Mouse (Mus musculus) urinary bladder, adult 18-20 months (tissue): ENCODE data around the gene Strbp.

ENCODE experiments used
- DNase-seq, 2 experiments: peaks; one replicate each; pipeline ENCODE4 v3.0.0; 2022; ENCODE audit warnings: low spot score in 2 of 2, mixed read lengths in 2 of 2

Strbp gene

DNA sequence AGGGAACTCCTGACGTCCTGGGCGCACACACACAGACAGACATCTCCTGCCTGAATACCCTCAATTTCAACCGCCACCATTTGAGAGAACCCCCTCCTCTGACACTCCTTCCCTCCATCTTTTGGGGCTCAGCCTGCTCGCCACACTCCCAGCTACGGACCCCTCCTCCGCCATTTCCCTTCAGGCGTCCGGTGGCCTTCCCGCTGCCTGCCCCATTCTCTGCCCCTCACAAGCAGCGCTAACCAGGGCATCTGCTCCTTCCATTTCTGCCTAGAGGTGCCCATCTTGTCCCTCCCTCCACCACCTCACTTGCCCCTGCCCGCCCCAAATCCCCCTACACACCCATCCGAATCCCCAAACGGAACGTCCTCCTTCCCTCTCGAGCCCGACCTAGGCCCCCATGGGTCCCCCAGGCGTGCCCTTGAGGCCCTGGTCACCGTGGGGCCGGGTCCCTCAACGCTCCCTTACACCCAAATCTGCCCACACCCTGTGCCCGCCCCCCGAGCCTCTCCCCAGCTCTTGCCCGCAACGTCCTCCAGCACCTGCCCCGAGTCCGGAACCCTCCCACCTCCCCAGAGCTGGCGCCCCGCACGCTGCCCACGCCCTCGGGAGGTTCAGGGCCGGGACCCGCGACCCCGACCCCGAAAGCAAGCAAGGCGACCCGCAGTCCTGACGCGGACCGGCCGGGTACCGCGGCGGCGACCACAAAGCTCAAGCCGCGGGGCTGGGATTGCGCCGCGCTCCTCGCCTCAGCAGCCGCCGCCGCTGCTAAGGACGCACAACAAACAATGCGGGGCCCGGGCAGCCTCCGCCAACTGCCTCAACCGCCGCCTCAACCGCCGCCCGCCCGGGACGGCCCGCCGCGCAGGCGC is 1.1 kb downstream of the Strbp start:
- peak; percentile 14 to 44 for DNase-seq

DNA sequence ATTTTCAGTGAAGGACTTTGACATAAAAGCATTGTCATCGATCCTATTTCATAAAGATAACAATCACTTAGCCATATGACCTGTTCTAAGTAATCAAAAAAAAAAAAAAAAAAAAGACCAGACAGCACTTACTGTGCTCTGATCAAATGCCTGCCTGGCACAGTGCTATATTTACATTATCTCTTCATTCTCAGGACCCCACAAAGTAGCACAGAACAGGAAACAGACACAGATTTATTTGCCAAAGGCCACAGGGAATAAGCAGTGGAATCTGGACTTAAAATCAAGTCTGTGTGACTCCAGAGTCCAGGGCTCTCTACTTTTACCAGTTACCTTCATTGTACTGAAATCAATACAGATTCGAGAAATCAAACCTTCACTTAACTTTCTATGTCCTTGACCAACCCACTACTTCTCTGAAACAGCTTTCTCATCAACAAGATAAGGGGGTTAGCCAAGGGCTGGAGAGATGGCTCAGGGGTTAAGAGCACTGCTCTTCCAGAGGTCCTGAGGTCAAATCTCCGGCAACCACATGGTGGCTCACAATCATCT is 14.5 kb downstream of the Strbp start:
- no peak for DNase-seq

DNA sequence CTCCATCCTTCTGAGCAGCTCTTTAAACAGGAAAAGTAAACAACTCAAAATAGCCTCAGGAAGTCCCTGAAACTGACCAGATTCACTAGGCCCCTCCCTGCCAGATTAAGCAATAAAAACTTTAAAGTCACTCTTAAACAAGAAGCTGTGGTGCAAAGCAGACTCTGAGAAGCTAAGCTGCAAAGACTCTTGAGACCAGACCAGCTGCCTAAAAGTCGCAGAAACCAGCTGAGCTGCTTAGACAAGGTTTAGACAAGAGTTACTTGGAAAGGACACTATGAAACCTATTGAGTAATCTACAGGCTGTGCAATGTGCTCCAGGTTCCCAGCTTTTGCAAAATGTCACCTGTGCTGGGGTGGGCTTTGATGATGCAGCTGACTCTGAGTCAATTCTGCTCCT is 16.6 kb downstream of the Strbp start:
- DNase-seq, result no peak

DNA sequence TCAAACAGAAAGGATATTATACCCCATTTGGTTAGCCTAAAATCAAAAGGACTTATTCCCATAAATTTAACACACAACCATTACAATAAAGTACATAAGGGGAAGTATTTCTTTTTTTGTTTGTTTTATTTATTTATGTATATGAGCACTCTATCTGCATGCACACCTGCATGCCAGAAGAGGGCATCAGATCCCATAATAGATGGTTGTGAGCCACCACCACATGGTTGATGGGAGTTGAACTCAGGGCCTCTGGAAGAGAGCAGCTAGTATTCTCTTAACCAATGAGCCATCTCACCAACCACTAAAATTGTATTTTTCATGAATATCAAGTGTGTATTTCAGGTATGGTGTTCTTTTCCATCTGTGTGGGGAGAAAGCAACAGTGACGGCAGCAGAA is 18.8 kb downstream of the Strbp start:
- DNase-seq, result no peak

DNA sequence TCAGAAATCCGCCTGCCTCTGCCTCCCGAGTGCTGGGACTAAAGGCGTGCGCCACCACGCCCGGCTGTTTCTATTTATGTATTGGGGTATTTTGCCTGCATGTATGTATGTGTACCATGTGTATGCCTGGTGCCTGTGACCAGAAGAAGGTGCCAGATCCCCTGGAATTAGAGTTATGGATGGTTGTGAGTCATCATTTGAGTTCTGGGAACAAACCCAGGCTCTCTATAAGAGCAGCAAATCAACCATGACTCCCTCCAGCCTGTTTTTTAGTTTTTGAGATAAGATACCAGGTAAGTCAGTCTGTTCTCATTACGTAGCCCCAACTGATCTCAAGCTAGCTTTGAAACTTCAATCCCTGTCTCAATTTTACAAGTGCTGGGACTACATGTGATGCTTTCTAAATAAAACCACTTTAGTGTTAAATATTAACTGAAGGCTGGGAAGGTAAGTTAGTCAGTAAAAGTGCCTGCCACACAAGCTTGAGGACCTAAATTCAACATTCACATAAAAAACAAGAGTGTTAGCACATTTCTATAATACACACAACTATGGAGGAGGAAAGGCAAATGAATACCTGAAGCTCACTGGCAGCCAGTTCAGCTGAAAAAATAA is 21.4 kb downstream of the Strbp start:
- no peak for DNase-seq

DNA sequence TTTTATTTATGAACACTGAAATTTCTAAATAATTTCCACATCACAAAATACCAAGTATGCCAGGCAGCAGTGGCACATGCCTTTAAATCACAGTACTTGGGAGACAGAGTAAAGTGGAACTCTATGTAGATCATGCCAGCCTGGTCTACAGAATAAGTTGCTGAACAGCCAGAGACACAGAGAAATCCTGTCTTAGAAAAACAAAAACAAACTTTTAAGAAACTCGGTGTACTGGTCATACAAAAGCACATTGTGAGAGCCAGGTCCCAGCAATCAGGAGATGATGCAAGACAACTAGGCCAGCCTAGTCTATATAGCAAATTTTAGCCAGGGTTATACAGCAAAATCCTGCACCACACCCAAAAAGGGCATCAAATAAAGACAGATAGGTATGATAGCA is 52.6 kb downstream of the Strbp start:
- DNase-seq, result no peak

DNA sequence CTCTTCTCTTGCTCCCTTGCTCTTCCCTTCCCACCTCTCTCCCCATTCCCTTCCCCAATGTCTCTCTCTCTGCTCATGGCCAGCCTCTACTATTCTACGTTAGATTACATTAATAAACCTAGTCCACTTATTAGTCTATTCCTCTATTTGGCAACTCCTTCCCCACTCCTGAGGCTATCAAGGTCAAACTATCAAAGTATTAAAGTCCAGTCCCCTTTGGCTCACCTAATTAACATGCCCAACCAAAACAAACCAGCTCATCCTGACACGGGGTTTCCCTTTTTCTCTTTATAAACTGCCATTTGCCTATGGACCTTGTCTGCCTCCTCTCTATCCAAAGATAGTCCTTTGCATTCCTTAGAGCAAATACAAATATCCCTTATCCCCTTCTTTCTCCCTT is 54.1 kb downstream of the Strbp start:
- DNase-seq, result no peak

DNA sequence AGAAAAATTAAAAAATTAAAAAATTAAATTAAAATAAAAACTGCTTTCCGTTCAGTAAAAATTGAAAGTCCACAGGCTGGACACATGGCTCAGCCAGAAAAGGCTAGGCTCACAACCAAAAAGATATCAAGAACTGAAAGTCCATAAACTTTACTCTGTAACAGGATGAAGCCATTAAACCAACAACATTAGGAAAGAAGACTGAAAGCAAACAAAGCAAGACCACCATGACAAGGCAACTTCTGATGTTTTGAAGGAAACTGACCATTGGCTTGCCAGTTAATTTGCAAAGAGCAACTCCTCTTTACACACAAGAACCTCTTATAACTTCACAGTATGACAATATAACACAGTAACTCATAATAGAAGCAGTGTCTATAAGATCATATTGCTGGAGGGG is 54.7 kb downstream of the Strbp start:
- no peak for DNase-seq

DNA sequence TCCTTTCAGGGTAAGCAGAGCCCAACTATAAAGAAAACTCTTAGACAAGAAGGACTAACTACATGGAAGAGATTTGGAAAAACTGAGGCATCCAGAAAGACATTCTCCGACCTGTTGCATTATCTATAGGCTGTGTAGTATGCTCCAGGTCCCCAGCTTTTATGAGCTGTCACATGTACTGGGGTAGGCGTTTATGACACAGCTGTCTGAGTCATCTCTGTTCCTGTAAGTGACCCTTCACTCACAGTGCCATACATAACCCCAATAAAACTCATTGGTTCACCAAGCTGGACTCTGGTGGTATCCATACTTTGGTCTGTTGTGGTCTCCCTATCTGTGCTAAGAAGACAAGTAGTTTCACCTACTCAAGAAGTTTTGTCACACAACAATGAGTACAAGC is 80.3 kb downstream of the Strbp start:
- no peak for DNase-seq

DNA sequence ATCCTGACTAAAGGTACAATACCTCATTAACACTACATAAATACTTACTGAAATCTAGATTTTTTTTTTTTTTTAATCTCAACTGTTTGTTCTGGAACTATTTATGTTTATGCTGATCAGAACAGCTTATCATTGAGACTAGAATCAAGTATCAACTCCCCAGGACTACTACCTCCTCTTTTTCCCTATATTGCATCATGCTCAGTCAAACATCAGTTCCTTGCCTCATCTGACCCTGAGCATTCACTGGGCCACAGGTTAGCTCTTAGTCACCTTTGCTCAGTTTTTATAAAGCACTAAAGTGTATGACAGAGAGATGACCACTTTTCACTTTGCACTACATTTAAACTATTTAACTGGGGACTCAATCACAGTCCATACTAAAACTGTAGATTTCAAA is 115.7 kb downstream of the Strbp start:
- DNase-seq, result no peak

DNA sequence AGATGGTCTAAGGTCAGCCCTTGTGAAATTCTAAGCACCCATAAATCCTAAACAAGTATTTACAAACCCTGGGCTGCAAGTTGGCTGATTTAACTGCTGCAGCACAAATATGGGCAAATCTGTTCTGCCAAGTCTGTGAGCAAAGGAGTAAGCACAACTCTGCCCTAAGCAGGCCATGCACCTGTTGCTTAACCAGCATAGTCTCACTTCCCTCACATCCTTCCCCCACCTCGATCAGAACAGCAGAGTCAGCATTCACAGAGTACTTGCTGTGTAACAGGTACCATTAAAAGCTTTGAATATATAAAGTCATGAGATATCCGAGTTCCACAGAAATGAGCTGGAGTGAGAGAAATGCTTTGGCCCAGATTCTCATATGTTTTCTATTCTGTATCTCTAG is 125.5 kb downstream of the Strbp start:
- no peak for DNase-seq

DNA sequence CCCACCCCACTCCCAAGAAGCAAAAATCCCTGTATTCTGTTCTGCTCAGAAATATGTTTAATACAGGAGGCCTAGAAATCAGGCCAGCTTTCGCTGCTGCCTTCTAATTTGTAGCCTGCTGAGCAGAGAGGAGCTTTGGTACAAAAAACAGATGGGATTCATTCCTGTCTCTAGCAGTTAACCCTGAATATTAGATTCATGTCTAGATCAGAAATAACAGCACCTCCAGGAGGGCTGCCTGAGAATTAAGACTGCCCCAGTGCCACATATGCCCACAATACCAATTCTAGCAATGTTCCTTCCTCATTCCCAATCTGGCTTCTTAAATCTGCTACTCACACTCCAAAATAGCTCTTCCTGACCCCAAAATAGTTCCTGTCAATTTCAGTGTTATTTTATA is 127.0 kb downstream of the Strbp start:
- DNase-seq, result no peak

DNA sequence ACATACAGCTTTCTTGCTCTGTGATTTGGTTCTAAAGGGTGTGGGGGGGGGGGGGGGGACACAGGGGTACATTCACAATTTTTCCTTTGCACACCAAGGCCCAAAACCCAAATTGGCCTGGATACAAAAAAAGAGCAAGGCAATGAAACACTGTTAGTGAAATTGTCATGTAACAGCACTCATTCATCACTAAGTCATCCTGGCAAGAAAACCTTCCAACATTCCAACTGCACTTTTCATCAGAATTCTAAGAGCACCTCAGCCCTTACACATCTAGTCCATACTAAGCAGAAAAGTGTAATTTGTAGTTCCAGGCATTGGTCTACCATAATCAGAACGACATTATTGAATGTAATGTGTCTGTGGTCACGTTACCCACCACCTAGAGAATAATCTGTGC is 131.5 kb downstream of the Strbp start:
- DNase-seq, result no peak

DNA sequence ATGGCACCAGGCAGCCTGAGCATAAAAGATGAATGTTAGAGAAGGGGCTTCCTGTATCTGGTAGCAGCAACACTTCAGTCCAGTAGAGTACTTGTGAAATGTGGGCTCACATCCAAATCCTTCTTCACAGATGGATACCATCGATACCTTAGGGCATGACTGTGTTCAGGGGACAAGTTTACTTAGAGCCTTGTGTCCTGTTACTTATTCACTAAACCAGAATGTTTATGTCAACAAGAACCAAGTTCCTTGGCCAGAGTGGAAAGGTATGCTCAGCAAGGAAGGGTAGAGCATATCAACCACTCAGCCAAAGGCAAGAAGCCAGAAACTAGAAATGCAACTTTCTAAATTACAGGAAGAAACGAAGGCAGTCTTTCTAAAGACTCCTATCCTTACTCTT is 133.0 kb downstream of the Strbp start:
- peak in 1 of 2 experiments; percentile 2 for DNase-seq

DNA sequence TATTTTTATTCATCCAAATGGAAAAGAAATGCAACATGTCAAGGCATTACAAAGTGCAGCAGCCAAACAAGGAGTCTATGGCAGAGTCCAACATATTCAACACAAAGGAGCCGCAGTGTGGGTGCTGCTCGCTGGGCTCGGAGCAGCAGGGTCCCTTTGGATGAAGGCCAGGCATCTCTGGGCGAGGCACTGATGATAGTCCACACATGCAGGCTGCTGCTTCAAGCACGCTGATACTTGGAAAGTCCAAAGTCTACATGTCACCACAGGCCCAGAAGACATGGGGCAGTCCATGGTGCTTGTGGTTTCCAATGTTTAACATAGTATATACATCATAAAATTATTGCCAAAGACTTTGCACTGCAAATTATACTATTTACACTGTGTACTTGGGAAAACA is 133.8 kb downstream of the Strbp start:
- DNase-seq, result peak; percentile 14 to 34

DNA sequence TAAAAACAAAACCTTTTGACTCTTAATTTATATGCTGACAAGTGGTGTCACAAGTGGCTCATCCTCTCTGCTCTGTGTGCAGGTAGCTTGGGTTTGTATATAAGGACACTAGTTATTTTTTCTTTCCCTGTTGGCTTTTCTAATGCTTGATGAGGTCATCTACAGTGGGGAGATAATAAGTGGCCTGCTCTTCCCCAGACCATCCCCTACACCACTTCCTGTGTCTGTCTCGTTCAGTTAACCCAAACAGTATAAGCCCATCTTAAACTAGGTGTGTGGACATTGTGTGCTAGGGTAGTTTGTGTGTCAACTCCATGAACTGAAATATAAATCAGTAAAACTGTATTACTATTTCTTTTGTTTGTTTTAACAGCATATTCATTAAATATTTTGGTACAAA is 137.6 kb downstream of the Strbp start:
- no peak for DNase-seq

DNA sequence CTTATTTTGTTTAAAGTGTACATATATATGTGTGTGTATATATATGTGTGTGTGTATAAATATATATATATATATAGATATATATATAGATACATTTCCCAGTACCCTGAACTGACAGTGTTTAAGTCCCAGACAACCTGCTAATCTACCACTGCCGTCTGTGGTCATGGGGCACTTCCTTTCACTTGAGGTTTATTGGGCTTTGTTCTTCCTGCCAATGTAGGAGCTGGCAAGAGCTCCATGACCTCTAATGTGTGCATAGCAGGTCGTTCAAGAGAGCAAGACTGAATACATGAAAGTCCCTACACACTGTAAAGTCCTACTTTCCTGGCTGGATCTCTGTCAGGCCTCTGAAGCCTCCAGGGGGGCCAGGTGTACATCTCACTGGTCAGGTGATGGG is 138.1 kb downstream of the Strbp start:
- DNase-seq, result no peak

DNA sequence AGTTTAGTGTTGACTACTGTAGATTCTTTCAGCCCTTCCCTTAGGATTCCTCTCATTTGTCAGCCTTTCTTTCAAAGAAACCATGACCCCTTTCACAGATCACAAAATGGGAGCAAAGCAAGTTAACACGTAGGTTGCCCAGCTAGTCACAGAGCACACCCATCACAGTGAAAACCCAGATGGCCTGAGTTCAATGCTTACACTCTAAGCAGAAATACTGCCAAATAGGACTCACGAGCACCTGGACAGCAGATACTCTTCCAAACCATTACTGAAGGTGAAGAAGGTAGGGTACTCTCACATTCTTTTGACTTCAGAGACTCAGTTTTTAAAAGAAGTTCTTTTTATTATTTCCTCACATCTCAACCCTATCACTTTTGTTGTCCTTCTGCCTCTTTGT is 147.3 kb downstream of the Strbp start:
- DNase-seq, result no peak

DNA sequence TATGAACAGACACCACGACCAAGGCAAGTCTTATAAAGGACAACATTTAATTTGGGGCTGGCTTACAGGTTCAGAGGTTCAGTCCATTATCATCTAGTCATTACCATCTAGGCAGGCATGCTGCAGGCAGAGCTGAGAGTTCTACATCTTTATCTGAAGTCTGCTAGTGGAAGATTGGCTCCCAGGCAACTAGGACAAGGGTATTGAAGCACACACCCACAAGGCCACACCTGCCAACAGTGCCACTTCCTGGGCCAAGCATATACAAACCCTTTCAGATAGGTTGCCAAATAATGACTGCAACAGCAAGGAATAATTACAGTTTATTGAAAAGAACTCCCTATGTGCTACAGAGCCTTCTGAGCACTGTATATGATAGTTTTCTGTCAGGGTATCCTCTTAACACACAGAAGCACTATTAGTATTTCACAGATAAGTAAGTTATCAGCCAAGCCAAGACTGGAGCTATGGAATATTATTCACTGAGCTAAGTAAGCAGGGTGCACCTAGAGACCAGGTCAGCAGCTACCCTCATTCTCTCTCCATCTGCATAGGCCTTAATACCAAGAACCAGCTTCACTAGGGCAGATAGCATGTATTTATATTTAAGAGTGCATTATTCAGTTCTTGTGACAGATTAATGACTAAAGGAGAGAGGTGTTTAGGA is 154.2 kb downstream of the Strbp start:
- DNase-seq, result no peak

DNA sequence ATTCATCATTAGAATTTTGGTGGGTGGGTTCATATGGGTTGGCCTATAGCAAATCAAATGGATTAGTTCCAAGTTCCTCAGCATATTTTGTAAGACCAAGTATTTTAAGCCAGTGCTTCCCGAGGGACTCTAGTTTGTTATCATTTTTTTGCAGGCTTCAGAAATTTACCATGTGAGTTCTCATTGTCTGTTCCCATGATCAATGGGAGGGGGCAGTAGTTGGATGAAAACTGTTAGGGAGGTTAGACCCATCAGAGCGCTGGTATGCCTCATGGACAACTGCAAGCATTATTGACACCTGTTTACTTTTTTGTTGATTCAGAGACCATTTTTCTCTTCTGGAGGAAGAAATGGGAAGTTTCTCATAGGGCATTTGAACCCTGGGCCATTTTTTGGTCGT is 172.0 kb downstream of the Strbp start:
- no peak for DNase-seq

DNA sequence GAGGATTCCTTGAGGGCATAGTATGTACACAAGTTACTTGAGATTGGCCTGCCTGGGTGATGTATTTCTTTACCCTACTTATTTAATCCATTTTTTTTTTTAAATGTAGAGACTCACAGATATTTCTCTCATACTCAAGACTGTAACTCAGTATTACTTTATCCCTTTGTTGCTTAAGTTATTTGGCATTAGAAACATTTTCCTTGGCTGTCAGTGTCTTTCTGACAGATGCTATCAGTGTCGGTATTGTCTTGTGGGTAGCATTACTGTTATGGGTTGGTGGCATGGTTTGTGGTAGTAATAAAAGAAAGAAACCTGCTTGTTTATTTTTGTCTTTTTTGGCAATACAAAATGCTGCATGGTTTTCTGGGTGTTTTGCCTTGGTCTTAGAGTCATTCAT is 172.9 kb downstream of the Strbp start:
- no peak for DNase-seq

DNA sequence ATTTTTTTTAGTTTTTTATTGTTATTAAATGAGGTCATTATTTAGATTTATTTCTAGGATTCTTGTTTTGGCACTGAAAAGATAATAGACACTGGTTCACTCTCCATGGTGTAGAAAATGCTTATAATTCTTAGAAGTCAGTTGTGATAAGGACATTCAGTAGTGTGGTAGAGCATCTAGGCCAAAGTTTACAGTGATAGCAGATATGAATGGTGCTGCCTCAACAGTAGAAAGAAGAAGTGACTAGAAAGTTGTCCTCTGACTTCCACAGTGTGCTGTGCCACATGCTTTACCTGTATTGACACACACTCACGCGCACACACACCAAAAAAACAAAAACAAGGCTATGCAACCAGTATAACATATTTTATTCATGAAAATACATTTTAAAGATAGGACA is 174.3 kb downstream of the Strbp start:
- DNase-seq, result no peak

DNA sequence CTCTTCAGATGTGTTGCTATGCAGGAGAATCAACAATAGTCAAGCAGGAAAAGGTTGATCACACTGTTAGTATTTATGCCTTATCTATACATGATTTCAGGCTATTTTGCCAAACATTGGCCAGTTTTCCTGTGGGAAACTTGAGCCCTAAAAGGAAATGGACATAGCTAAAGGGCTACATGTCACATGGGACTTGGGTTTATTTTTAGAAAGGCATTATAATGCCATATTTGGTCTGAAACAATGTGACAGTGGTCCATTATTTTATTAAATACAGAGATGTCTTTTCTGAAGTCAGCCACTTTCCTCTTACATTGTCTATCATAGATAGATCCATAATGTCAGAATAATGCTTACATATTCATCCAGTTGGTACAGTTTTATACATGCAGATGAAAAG is 176.1 kb downstream of the Strbp start:
- DNase-seq, result no peak
